Mouse (Mus musculus) liver, embryonic 14.5 days (tissue): ENCODE measurements around the gene Ankrd11. TPM values are rescaled to one million over a fixed set of nuclear protein-coding genes. Genes with fewer than 3 reads are reported as not detected.

Experiments
- ATAC-seq: fragments of 200-750 bp; cut with Nextera tagmentation; 2 replicates; pipeline ENCODE4 v1.8.0; 2017; ENCODE audit warnings: moderate number of reproducible peaks, mild to moderate bottlenecking, moderate library complexity; ENCODE audit not compliant: insufficient read depth
- DNase-seq, 3 experiments: peaks; one replicate each; pipeline ENCODE4 v3.0.0-alpha.2; 2012 to 2013; ENCODE audit warnings: low read depth in 3 of 3, low spot score in 3 of 3
- H3K27ac ChIP-seq: fragments of 300-500 bp; sonication (generic); 2 replicates; pipeline ENCODE4 v1.5.1; 2014; ENCODE audit warnings: moderate library complexity, mild to moderate bottlenecking, control low read depth, inconsistent platforms
- H3K27me3 ChIP-seq: fragments of 300-500 bp; sonication (generic); 2 replicates; pipeline ENCODE4 v1.6.1; 2014; ENCODE audit warnings: mild to moderate bottlenecking, low read length, moderate library complexity; ENCODE audit not compliant: control insufficient read depth, insufficient read depth
- H3K36me3 ChIP-seq: fragments of 300-500 bp; sonication (generic); replicated peaks from 2 replicates; pipeline ENCODE4 v1.6.1; 2014; ENCODE audit warnings: low read depth; ENCODE audit not compliant: control insufficient read depth, insufficient read depth
- H3K4me1 ChIP-seq, 2 experiments: fragments of 200-500 bp in 1 of 2; fragments of 300-500 bp in 1 of 2; sonication (generic) in 1 of 2; replicated peaks; 2 replicates each; pipeline ENCODE4 v1.6.1; 2012 to 2014; ENCODE audit warnings: antibody characterized with exemption in 1 of 2, inconsistent platforms in 1 of 2, low read length in 1 of 2; ENCODE audit not compliant: control insufficient read depth in 2 of 2, insufficient read depth in 2 of 2
- H3K4me2 ChIP-seq: fragments of 300-500 bp; sonication (generic); 2 replicates; pipeline ENCODE4 v1.6.1; 2014; ENCODE audit warnings: low read depth, mild to moderate bottlenecking, control low read depth, moderate library complexity
- H3K4me3 ChIP-seq, 2 experiments: fragments of 200-500 bp in 1 of 2; fragments of 300-500 bp in 1 of 2; sonication (generic) in 1 of 2; 2 replicates each; pipeline ENCODE4 v1.5.1; 2012 to 2014; ENCODE audit warnings: low read depth in 2 of 2, low read length in 2 of 2, mild to moderate bottlenecking in 2 of 2, control low read depth in 1 of 2, inconsistent platforms in 1 of 2, moderate library complexity in 1 of 2; ENCODE audit not compliant: insufficient read depth in 1 of 2
- H3K9ac ChIP-seq: fragments of 300-500 bp; sonication (generic); replicated peaks from 2 replicates; pipeline ENCODE4 v1.6.1; 2014; ENCODE audit warnings: mild to moderate bottlenecking, control low read depth, moderate library complexity
- H3K9me3 ChIP-seq: fragments of 300-500 bp; sonication (generic); 2 replicates; pipeline ENCODE4 v1.6.1; 2016; ENCODE audit warnings: low read length, mixed read lengths; ENCODE audit not compliant: control insufficient read depth
- CTCF ChIP-seq: IDR thresholded peaks from 2 replicates; pipeline ENCODE4 v1.5.1; 2016; ENCODE audit warnings: antibody characterized with exemption, low read depth, control low read depth
- EP300 ChIP-seq: IDR thresholded peaks from 2 replicates; pipeline ENCODE4 v1.6.1; 2016; ENCODE audit warnings: antibody characterized with exemption, low read depth
- WGBS: fragments of 180-500 bp; shearing (Covaris S2); extraction: QIAGEN DNeasy Blood & Tissue Kit; methylation state at CpG from one replicate; pipeline ENCODE4 v1.1.7; 2014; ENCODE audit not compliant: insufficient replicate concordance; 5-methylcytosine and 5-hydroxymethylcytosine counted together
- polyA plus RNA-seq, 2 experiments: library from polyadenylated mRNA; depleted of rRNA in 1 of 2; stranded (reverse) in 1 of 2; unstranded in 1 of 2; fragments of >200 nt; fragmentation: Nextera tagmentation in 1 of 2; extraction: Ambion mirVana in 1 of 2; gene quantifications; 2 replicates each; pipeline versions ENCODE4 v1.2.1 to v1.2.3; 2012 to 2014

Ankrd11 gene
- polyA plus RNA-seq, 2 experiments, result 10.8 to 12.4 TPM

GRCm38 (mm10) chr8:122935118-122935517 lies 107.0 kb downstream of the Ankrd11 start:
- H3K36me3 ChIP-seq, result no peaks in the 10 kb centered on the region
- H3K4me2 ChIP-seq, result no peak overlapping the region
- no peak for ATAC-seq
- DNase-seq, result no peak
- H3K9ac ChIP-seq, result no peak overlapping the region
- H3K4me3 ChIP-seq, result no peak overlapping the region
- WGBS, result 74% methylated on average over 1 of the region's 1 CpGs
- no peaks in the 10 kb centered on the region for H3K27me3 ChIP-seq
- no peak for TF ChIP-seq CTCF
- no peak for TF ChIP-seq EP300
- no peaks in the 10 kb centered on the region for H3K9me3 ChIP-seq
- H3K27ac ChIP-seq, result no peak overlapping the region
- H3K4me1 ChIP-seq, result peaks cover 12 to 32% of the 10 kb centered on the region in 2 experiments

- Histone ChIP-seq H3K4me3 (no peak overlapping the region), H3K4me2 (no peak overlapping the region), H3K36me3 (no peaks in the 10 kb centered on the region), H3K27me3 (no peaks in the 10 kb centered on the region), H3K9ac (no peak overlapping the region), H3K4me1 (peaks cover 12 to 26% of the 10 kb centered on the region in 2 experiments), H3K9me3 (no peaks in the 10 kb centered on the region), H3K27ac (no peak overlapping the region)
- no peak for DNase-seq
- TF ChIP-seq CTCF (no peak), EP300 (no peak)
- no peak for ATAC-seq
Observed at GRCm38 (mm10) chr8:122933973-122934372, 108.1 kb downstream of the Ankrd11 start.

- peaks cover 12 to 18% of the 10 kb centered on the region in 2 experiments for H3K4me1 ChIP-seq
- 26% methylated on average over 2 of the region's 2 CpGs for WGBS
- H3K4me2 ChIP-seq, result no peak overlapping the region
- no peak overlapping the region for H3K9ac ChIP-seq
- no peaks in the 10 kb centered on the region for H3K9me3 ChIP-seq
- ATAC-seq (no peak), DNase-seq (no peak)
- no peaks in the 10 kb centered on the region for H3K27me3 ChIP-seq
- no peaks in the 10 kb centered on the region for H3K36me3 ChIP-seq
- H3K27ac ChIP-seq, result no peak overlapping the region
- no peak overlapping the region for H3K4me3 ChIP-seq
- TF ChIP-seq CTCF, result no peak
- no peak for TF ChIP-seq EP300
Observed at GRCm38 (mm10) chr8:122932561-122932959, 109.5 kb downstream of the Ankrd11 start.

GRCm38 (mm10) chr8:122931834-122932560 lies 110.1 kb downstream of the Ankrd11 start:
- H3K4me3 ChIP-seq, result no peak overlapping the region
- TF ChIP-seq CTCF (no peak), EP300 (no peak)
- H3K9me3 ChIP-seq, result no peaks in the 10 kb centered on the region
- ATAC-seq (no peak), DNase-seq (no peak)
- no peaks in the 10 kb centered on the region for H3K36me3 ChIP-seq
- H3K27me3 ChIP-seq, result no peaks in the 10 kb centered on the region
- WGBS, result 37% methylated on average over 3 of the region's 3 CpGs
- no peak overlapping the region for H3K9ac ChIP-seq
- H3K27ac ChIP-seq, result no peak overlapping the region
- peaks cover 9 to 17% of the 10 kb centered on the region in 2 experiments for H3K4me1 ChIP-seq
- no peak overlapping the region for H3K4me2 ChIP-seq

DNA sequence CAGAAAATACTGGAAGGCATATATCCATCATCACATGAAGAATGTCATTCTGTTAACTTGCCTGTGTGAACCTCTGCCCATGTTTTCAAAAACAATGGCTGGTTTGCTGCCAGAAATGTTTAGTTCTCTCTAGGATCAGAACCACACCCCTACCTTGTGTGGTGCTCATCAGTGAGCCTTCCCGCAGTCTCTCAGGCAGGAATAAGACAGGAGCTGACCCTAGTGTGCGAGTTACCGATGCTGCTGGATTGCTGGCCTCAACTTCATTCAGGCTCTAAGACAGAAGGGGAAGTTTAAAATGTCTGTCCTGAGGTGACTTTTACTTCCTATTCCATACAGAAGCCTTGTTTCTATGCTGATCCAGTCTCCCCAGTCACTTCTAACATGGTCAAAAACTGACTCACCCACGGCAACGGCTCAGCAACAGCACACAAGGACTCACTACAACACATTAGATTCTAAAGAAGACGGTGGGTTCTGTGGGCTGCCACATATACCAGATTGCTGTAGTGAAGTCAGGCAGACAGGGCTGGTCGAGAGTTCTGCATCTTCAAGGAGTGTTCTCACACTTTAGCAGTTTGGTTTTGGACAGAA lies 113.3 kb downstream of the Ankrd11 start:
- TF ChIP-seq EP300 (no peak), CTCF (no peak)
- no peaks in the 10 kb centered on the region for H3K27me3 ChIP-seq
- H3K4me2 ChIP-seq, result no peak overlapping the region
- H3K4me3 ChIP-seq, result no peak overlapping the region
- H3K27ac ChIP-seq, result no peak overlapping the region
- peak in 1 of 3 experiments; percentile 30 for DNase-seq
- H3K9me3 ChIP-seq, result no peaks in the 10 kb centered on the region
- peaks cover 5 to 23% of the 10 kb centered on the region in 2 experiments for H3K4me1 ChIP-seq
- ATAC-seq, result no peak
- no peak overlapping the region for H3K9ac ChIP-seq
- H3K36me3 ChIP-seq, result no peaks in the 10 kb centered on the region
- WGBS, result 49% methylated on average over 7 of the region's 7 CpGs
